9 mouse cellular contexts compared by ENCODE assay signal in genomic region chr7:116132078-116132477, GRCm38 (mm10). TPM values are rescaled to one million over a fixed set of nuclear protein-coding genes. Genes with fewer than 3 reads are reported as not detected.
DNase-seq lines count a peak whose midpoint lies in the region; ATAC-seq and TF ChIP-seq lines count a peak whose summit lies in the region.
"Had no signal": no experiment of that assay in that cellular context is flagged by ENCODE, and none has a peak within 500 bp of the region (broad histone marks: within the 10 kb centered on the region; RNA-seq: fewer than 3 reads in every experiment).

No protein-coding gene starts in this region.

- H3K27me3 ChIP-seq in heart, embryonic 12.5 days (replicated peaks): no peaks in the 10 kb centered on the region
- H3K27me3 ChIP-seq in kidney, postnatal 0 days (ENCODE audit: insufficient read depth, low read length): no peaks in the 10 kb centered on the region
- H3K27me3 ChIP-seq in liver, adult 2 months (ENCODE audit: control insufficient read depth, insufficient read depth, low read length): no peaks in the 10 kb centered on the region
- no peaks in the 10 kb centered on the region for H3K27me3 ChIP-seq in neural tube, embryonic 13.5 days
- H3K27me3 ChIP-seq: embryonic facial prominence, embryonic 12.5 days had no signal

- no peaks in the 10 kb centered on the region; the same call in none of the 2 replicates for H3K4me1 ChIP-seq in bone marrow, adult 2 months (ENCODE audit: control insufficient read depth, insufficient read depth, low read length)
- peaks cover 23% of the 10 kb centered on the region for H3K4me1 ChIP-seq in heart, embryonic 12.5 days (replicated peaks)
- H3K4me1 ChIP-seq in kidney, postnatal 0 days (replicated peaks; ENCODE audit: insufficient read depth, low read length): no peaks in the 10 kb centered on the region
- H3K4me1 ChIP-seq in liver, adult 2 months (ENCODE audit: control insufficient read depth, insufficient read depth, low read length): no peaks in the 10 kb centered on the region
- H3K4me1 ChIP-seq in neural tube, embryonic 13.5 days (replicated peaks): peaks cover 13% of the 10 kb centered on the region
- H3K4me1 ChIP-seq: embryonic facial prominence, embryonic 12.5 days had no signal

- no peaks in the 10 kb centered on the region for H3K79me2 ChIP-seq in liver, adult 2 months (ENCODE audit: control insufficient read depth, insufficient read depth, low read length)

- H3K36me3 ChIP-seq in heart, embryonic 12.5 days: peaks cover 56% of the 10 kb centered on the region
- no peaks in the 10 kb centered on the region for H3K36me3 ChIP-seq in kidney, postnatal 0 days (ENCODE audit: insufficient read depth, low read length)
- no peaks in the 10 kb centered on the region for H3K36me3 ChIP-seq in liver, adult 2 months (ENCODE audit: control insufficient read depth, insufficient read depth, low read length)
- H3K36me3 ChIP-seq in neural tube, embryonic 13.5 days: 0 out of 2 replicates have a peak, but pooled peaks cover 4% of the 10 kb centered on the region
- H3K36me3 ChIP-seq: embryonic facial prominence, embryonic 12.5 days had no signal

- WGBS in bone marrow, adult 2 months: 8% methylated on average over 5 of the region's 5 CpGs
- 6% methylated on average over 5 of the region's 5 CpGs for WGBS in heart, embryonic 12.5 days
- WGBS in kidney, postnatal 0 days: 4% methylated on average over 5 of the region's 5 CpGs
- 6% methylated on average over 5 of the region's 5 CpGs for WGBS in liver, adult 2 months
- WGBS in neural tube, embryonic 13.5 days: 5% methylated on average over 5 of the region's 5 CpGs

- DNase-seq in CD4-positive helper T cell, adult 2 months (ENCODE audit: low read depth, low spot score): peak; percentile 51
- peak; percentile 88 for DNase-seq in kidney, postnatal 0 days (ENCODE audit: low spot score)
- peak; percentile 48 for DNase-seq in liver, adult 2 months (ENCODE audit: extremely low read depth, low read depth, low spot score)
- DNase-seq in testis, postnatal 14 days (ENCODE audit: low spot score): peak; percentile 62

- no peaks in the 10 kb centered on the region for H3K9me3 ChIP-seq in heart, embryonic 12.5 days (replicated peaks)
- H3K9me3 ChIP-seq in kidney, postnatal 0 days (replicated peaks; ENCODE audit: low read length): no peaks in the 10 kb centered on the region
- H3K9me3 ChIP-seq in neural tube, embryonic 13.5 days: no peaks in the 10 kb centered on the region
- H3K9me3 ChIP-seq: embryonic facial prominence, embryonic 12.5 days had no signal

- H3K4me3 ChIP-seq in bone marrow, adult 2 months (replicated peaks; ENCODE audit: control insufficient read depth, low read depth, low read length): no peak overlapping the region
- no peak overlapping the region for H3K4me3 ChIP-seq in heart, embryonic 12.5 days
- H3K4me3 ChIP-seq in kidney, postnatal 0 days (replicated peaks; ENCODE audit: low read depth, low read length): no peak overlapping the region
- H3K4me3 ChIP-seq in liver, adult 2 months (ENCODE audit: insufficient read depth, low read depth, low read length): no peak overlapping the region
- no peak overlapping the region for H3K4me3 ChIP-seq in neural tube, embryonic 13.5 days
- H3K4me3 ChIP-seq: embryonic facial prominence, embryonic 12.5 days had no signal

- TF ChIP-seq POLR2A in bone marrow, adult 2 months (IDR thresholded peaks at IDR 0.05; ENCODE audit: borderline replicate concordance, control insufficient read depth, low read depth, low read length): no peak
- no peak for TF ChIP-seq POLR2A in liver, adult 2 months (IDR thresholded peaks at IDR 0.05; ENCODE audit: extremely low read depth, insufficient read depth, low read length)

- peak; percentile 68 for ATAC-seq in erythroblast, adult 5-6 weeks (replicated peaks; ENCODE audit: low FRiP score, poor library complexity, severe bottlenecking)
- ATAC-seq in heart, embryonic 12.5 days (ENCODE audit: insufficient number of reproducible peaks, low FRiP score): no peak
- ATAC-seq in kidney, postnatal 0 days (replicated peaks; ENCODE audit: low FRiP score, low read depth): no peak
- peak; percentile 68; the same call in 1 of the 2 replicates for ATAC-seq in neural tube, embryonic 13.5 days (ENCODE audit: low read depth)

- peak overlapping the region; percentile 16; the same call in 1 of the 2 replicates for H3K9ac ChIP-seq in heart, embryonic 12.5 days
- no peak overlapping the region for H3K9ac ChIP-seq in kidney, postnatal 0 days (ENCODE audit: low read depth, low read length)
- H3K9ac ChIP-seq in liver, adult 2 months (ENCODE audit: low read depth, low read length): no peak overlapping the region
- H3K9ac ChIP-seq in neural tube, embryonic 13.5 days: peak overlapping the region; percentile 3; the same call in 1 of the 2 replicates
- H3K9ac ChIP-seq: embryonic facial prominence, embryonic 12.5 days had no signal

- no peak overlapping the region for H3K27ac ChIP-seq in bone marrow, adult 2 months (ENCODE audit: control insufficient read depth, insufficient read depth, low read depth, low read length, poor library complexity)
- H3K27ac ChIP-seq in heart, embryonic 12.5 days (ENCODE audit: poor library complexity, severe bottlenecking): peak overlapping the region; percentile 56
- H3K27ac ChIP-seq in kidney, postnatal 0 days: no peak overlapping the region
- no peak overlapping the region for H3K27ac ChIP-seq in liver, adult 2 months (replicated peaks; ENCODE audit: insufficient read depth, low read depth, low read length)
- H3K27ac ChIP-seq in neural tube, embryonic 13.5 days (replicated peaks): peak overlapping the region; percentile 59
- H3K27ac ChIP-seq: embryonic facial prominence, embryonic 12.5 days had no signal

- peak; percentile 88 for TF ChIP-seq CTCF in bone marrow, adult 2 months (IDR thresholded peaks at IDR 0.05; ENCODE audit: control insufficient read depth, insufficient read depth, low read length)
- peak; percentile 92 for TF ChIP-seq CTCF in kidney, postnatal 0 days (IDR thresholded peaks at IDR 0.05; ENCODE audit: low read depth)
- peak; percentile 90 for TF ChIP-seq CTCF in liver, adult 2 months (IDR thresholded peaks at IDR 0.05; ENCODE audit: low read depth, low read length)

- no peak overlapping the region for H3K4me2 ChIP-seq in heart, embryonic 12.5 days
- no peak overlapping the region for H3K4me2 ChIP-seq in kidney, postnatal 0 days (ENCODE audit: low read length)
- no peak overlapping the region for H3K4me2 ChIP-seq in neural tube, embryonic 13.5 days
- H3K4me2 ChIP-seq: embryonic facial prominence, embryonic 12.5 days had no signal

RNA-seq across cellular contexts. Expression of gene Gm4353, which starts 47.6 kb away (rescaled TPM):
- not detected in 2 replicates for polyA plus RNA-seq in bone marrow, adult 2 months (2011; ENCODE audit: insufficient read depth, insufficient read length, low replicate concordance, missing spikeins)
- not detected in 2 replicates for total RNA-seq in erythroblast, adult 5-6 weeks (2015; ENCODE audit: low replicate concordance)
- 0.77 and 1.1 TPM in 2 replicates for total RNA-seq in erythroblast, adult 5-6 weeks (2017; ENCODE audit: low replicate concordance)
- 0.79 TPM in 1 of 2 replicates, not detected in the other for polyA plus RNA-seq in heart, embryonic 12.5 days (2016; fragmentation: Nextera tagmentation; extraction: Ambion mirVana)
- polyA plus RNA-seq in kidney, postnatal 0 days (2015; fragmentation: Nextera tagmentation; extraction: Ambion mirVana): 0.61 and 0.86 TPM in 2 replicates
- 0.13 and 0.28 TPM in 2 replicates for total RNA-seq in liver, adult 2 months (2014; rRNA removed)
- 0.39 and 0.52 TPM in 2 replicates for polyA plus RNA-seq in liver, adult 2 months (2012; rRNA removed)
- polyA plus RNA-seq in neural tube, embryonic 13.5 days (2015; fragmentation: Nextera tagmentation; extraction: Ambion mirVana): 1.5 TPM in 2 replicates

Comparison
In these comparisons a context has a peak if more than half of its experiments do, and no peak if none do; other contexts are left out.
1. H3K27ac ChIP-seq: peak in heart, embryonic 12.5 days (single experiment) and neural tube, embryonic 13.5 days (single experiment); none in bone marrow, adult 2 months (single experiment), kidney, postnatal 0 days (single experiment) and liver, adult 2 months (single experiment).
2. ATAC-seq: peak in erythroblast, adult 5-6 weeks (single experiment) and neural tube, embryonic 13.5 days (single experiment); none in heart, embryonic 12.5 days (single experiment) and kidney, postnatal 0 days (single experiment).
3. H3K9ac ChIP-seq: peak in heart, embryonic 12.5 days (single experiment) and neural tube, embryonic 13.5 days (single experiment); none in kidney, postnatal 0 days (single experiment) and liver, adult 2 months (single experiment).
4. Peak in every context shown above with its lines, with median percentiles within 50 percentile points of each other: DNase-seq and CTCF ChIP-seq.